Mouse (Mus musculus): ENCODE data around the gene Cfap61. TPM values are rescaled to one million over a fixed set of nuclear protein-coding genes. Genes with fewer than 3 reads are reported as not detected.

The Cfap61 gene
- polyA plus RNA-seq, 1 experiment from 2014 or later: not detected

GRCm38 (mm10) chr2:146109921-146110320 lies 175.3 kb downstream of the Cfap61 start:
- WGBS (ENCODE audit: insufficient replicate concordance): 76% methylated on average over 9 of the region's 9 CpGs
- ATAC-seq (no peak), DNase-seq (no peak)
- Histone ChIP-seq H3K27ac (ENCODE audit: low read depth) (no peak overlapping the region), H3K4me1 (ENCODE audit: insufficient read depth) (no peaks in the 10 kb centered on the region), H3K9ac (replicated peaks) (no peak overlapping the region), H3K36me3 (replicated peaks; ENCODE audit: insufficient read depth, low read length) (no peaks in the 10 kb centered on the region), H3K27me3 (ENCODE audit: insufficient read depth, low read length) (no peaks in the 10 kb centered on the region), H3K9me3 (ENCODE audit: low read length) (no peaks in the 10 kb centered on the region), H3K4me3 (ENCODE audit: low read depth, low read length) (no peak overlapping the region), H3K4me2 (ENCODE audit: low read depth, low read length) (no peak overlapping the region)
- TF ChIP-seq CTCF (IDR thresholded peaks at IDR 0.05; ENCODE audit: low read depth) (no peak), EP300 (IDR thresholded peaks at IDR 0.05; ENCODE audit: low read depth) (no peak)

- Histone ChIP-seq H3K9me3 (ENCODE audit: low read length) (no peaks in the 10 kb centered on the region), H3K4me2 (ENCODE audit: low read depth, low read length) (no peak overlapping the region), H3K4me3 (ENCODE audit: low read depth, low read length) (no peak overlapping the region), H3K27ac (ENCODE audit: low read depth) (no peak overlapping the region), H3K9ac (replicated peaks) (no peak overlapping the region), H3K27me3 (ENCODE audit: insufficient read depth, low read length) (no peaks in the 10 kb centered on the region), H3K4me1 (ENCODE audit: insufficient read depth) (no peaks in the 10 kb centered on the region; the same call in 1 of the 2 replicates), H3K36me3 (replicated peaks; ENCODE audit: insufficient read depth, low read length) (no peaks in the 10 kb centered on the region)
- WGBS (ENCODE audit: insufficient replicate concordance): 36% methylated on average over 6 of the region's 6 CpGs
- TF ChIP-seq CTCF (IDR thresholded peaks at IDR 0.05; ENCODE audit: low read depth) (no peak), EP300 (IDR thresholded peaks at IDR 0.05; ENCODE audit: low read depth) (no peak; the same call in 1 of the 2 replicates)
- ATAC-seq (no peak), DNase-seq (no peak)
Measured at GRCm38 (mm10) chr2:146116282-146116681, 181.7 kb downstream of the Cfap61 start.

GRCm38 (mm10) chr2:146116726-146117125 lies 182.1 kb downstream of the Cfap61 start:
- Histone ChIP-seq H3K27me3 (ENCODE audit: insufficient read depth, low read length) (no peaks in the 10 kb centered on the region), H3K4me3 (ENCODE audit: low read depth, low read length) (no peak overlapping the region), H3K36me3 (replicated peaks; ENCODE audit: insufficient read depth, low read length) (no peaks in the 10 kb centered on the region), H3K27ac (ENCODE audit: low read depth) (no peak overlapping the region), H3K9me3 (ENCODE audit: low read length) (no peaks in the 10 kb centered on the region), H3K4me1 (ENCODE audit: insufficient read depth) (no peaks in the 10 kb centered on the region; the same call in 1 of the 2 replicates), H3K4me2 (ENCODE audit: low read depth, low read length) (no peak overlapping the region), H3K9ac (replicated peaks) (no peak overlapping the region)
- ATAC-seq (no peak), DNase-seq (no peak)
- TF ChIP-seq EP300 (IDR thresholded peaks at IDR 0.05; ENCODE audit: low read depth) (no peak), CTCF (IDR thresholded peaks at IDR 0.05; ENCODE audit: low read depth) (no peak)
- 79% methylated on average over 5 of the region's 5 CpGs for WGBS (ENCODE audit: insufficient replicate concordance)

- Histone ChIP-seq H3K27me3 (ENCODE audit: insufficient read depth, low read length) (no peaks in the 10 kb centered on the region), H3K36me3 (replicated peaks; ENCODE audit: insufficient read depth, low read length) (no peaks in the 10 kb centered on the region), H3K9me3 (ENCODE audit: low read length) (no peaks in the 10 kb centered on the region), H3K4me2 (ENCODE audit: low read depth, low read length) (no peak overlapping the region), H3K27ac (ENCODE audit: low read depth) (no peak overlapping the region), H3K9ac (replicated peaks) (no peak overlapping the region), H3K4me1 (ENCODE audit: insufficient read depth) (no peaks in the 10 kb centered on the region; the same call in 1 of the 2 replicates), H3K4me3 (ENCODE audit: low read depth, low read length) (no peak overlapping the region)
- 74% methylated on average over 17 of the region's 17 CpGs for WGBS (ENCODE audit: insufficient replicate concordance)
- TF ChIP-seq CTCF (IDR thresholded peaks at IDR 0.05; ENCODE audit: low read depth) (no peak), EP300 (IDR thresholded peaks at IDR 0.05; ENCODE audit: low read depth) (no peak)
- ATAC-seq (no peak), DNase-seq (no peak)
Measured at GRCm38 (mm10) chr2:146117191-146117914, 182.8 kb downstream of the Cfap61 start.

- H3K4me3 ChIP-seq (ENCODE audit: low read depth, low read length): no peak overlapping the region
- TF ChIP-seq CTCF (IDR thresholded peaks at IDR 0.05; ENCODE audit: low read depth): no peak
- no peak for TF ChIP-seq EP300 (IDR thresholded peaks at IDR 0.05; ENCODE audit: low read depth)
- DNase-seq: no peak
- 62% methylated on average over 3 of the region's 3 CpGs for WGBS (ENCODE audit: insufficient replicate concordance)
- no peaks in the 10 kb centered on the region for H3K27me3 ChIP-seq (ENCODE audit: insufficient read depth, low read length)
- H3K36me3 ChIP-seq (replicated peaks; ENCODE audit: insufficient read depth, low read length): no peaks in the 10 kb centered on the region
- no peak for ATAC-seq
- H3K4me2 ChIP-seq (ENCODE audit: low read depth, low read length): no peak overlapping the region
- no peak overlapping the region for H3K27ac ChIP-seq (ENCODE audit: low read depth)
- H3K9me3 ChIP-seq (ENCODE audit: low read length): no peaks in the 10 kb centered on the region
- H3K9ac ChIP-seq (replicated peaks): no peak overlapping the region
- H3K4me1 ChIP-seq (ENCODE audit: insufficient read depth): no peaks in the 10 kb centered on the region; the same call in 1 of the 2 replicates
Measured at GRCm38 (mm10) chr2:146117915-146118403, 183.4 kb downstream of the Cfap61 start.

- H3K36me3 ChIP-seq (replicated peaks; ENCODE audit: insufficient read depth, low read length): no peaks in the 10 kb centered on the region
- TF ChIP-seq EP300 (IDR thresholded peaks at IDR 0.05; ENCODE audit: low read depth): no peak
- no peak for TF ChIP-seq CTCF (IDR thresholded peaks at IDR 0.05; ENCODE audit: low read depth)
- WGBS (ENCODE audit: insufficient replicate concordance): 76% methylated on average over 7 of the region's 7 CpGs
- H3K27me3 ChIP-seq (ENCODE audit: insufficient read depth, low read length): no peaks in the 10 kb centered on the region
- no peak overlapping the region for H3K9ac ChIP-seq (replicated peaks)
- ATAC-seq: no peak
- no peak overlapping the region for H3K27ac ChIP-seq (ENCODE audit: low read depth)
- DNase-seq: no peak
- no peaks in the 10 kb centered on the region; the same call in 1 of the 2 replicates for H3K4me1 ChIP-seq (ENCODE audit: insufficient read depth)
- no peak overlapping the region for H3K4me3 ChIP-seq (ENCODE audit: low read depth, low read length)
- no peaks in the 10 kb centered on the region for H3K9me3 ChIP-seq (ENCODE audit: low read length)
- H3K4me2 ChIP-seq (ENCODE audit: low read depth, low read length): no peak overlapping the region
Measured at GRCm38 (mm10) chr2:146121551-146121950, 187.0 kb downstream of the Cfap61 start.

Data from liver, postnatal 0 days (tissue).